Mouse (Mus musculus): Measurements from ENCODE around the gene Ccnd2. TPM values are rescaled to one million over a fixed set of nuclear protein-coding genes. Genes with fewer than 3 reads are reported as not detected.

Ccnd2 gene
- total RNA-seq (2021), result 100 to 1,000 TPM; 177 to 178 TPM
- long read RNA-seq, experiment 1, full-length matches to known transcripts, result 95 of 145 reads
- long read RNA-seq, experiment 1, partial matches to known transcripts, result 4 of 145 reads
- long read RNA-seq, experiment 1, other reads (novel, unspliced or antisense), result 46 of 145 reads
- long read RNA-seq, experiment 2, full-length matches to known transcripts, result 24 of 37 reads
- long read RNA-seq, experiment 2, partial matches to known transcripts, result 0 of 37 reads
- long read RNA-seq, experiment 2, other reads (novel, unspliced or antisense), result 13 of 37 reads

DNA sequence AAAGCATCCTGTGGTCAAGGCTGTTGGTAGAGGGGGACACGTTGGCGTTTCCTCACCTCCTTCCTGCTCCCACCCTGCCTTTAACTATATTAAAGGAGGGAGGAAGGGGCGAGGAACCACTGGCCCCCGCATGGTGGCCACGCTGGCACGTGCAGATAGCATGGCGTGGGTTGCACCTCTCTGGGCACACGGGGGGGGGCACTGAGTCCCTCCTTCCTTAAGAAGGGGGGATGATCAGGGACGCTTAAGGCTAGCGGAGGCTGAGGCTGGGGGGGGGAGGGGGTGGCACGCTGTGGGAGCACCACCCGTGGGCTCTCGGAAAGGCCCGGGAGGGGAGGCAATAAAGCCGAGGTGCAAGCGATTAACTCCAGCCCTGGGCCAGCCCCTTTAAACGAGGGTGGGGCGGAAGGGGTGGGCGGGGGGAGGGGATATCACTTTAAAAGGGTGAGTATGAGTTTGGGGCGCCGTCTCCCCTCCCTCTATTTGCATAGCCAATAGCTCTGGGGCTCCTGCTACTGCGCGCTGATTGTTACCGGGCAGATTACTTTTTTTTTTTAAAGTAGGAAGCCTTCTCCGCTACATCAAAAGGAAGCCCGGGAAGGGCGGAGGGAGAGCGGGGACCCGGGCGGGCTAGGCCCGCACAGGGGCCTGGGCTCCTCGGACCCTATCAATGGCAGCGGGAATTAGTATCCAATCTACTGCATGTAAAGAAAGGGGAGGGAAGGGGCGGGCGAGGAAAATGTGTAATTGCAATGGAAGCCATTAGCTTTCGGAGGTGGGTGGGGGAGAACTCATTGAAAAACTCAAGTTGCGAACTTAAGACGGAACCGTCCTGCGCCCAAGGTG, at the start of gene Ccnd2:
TSS of gene Ccnd2 (minus strand) at position 88 of the 846 bp plus-strand sequence.
- peak; percentile 83 for DNase-seq

DNA sequence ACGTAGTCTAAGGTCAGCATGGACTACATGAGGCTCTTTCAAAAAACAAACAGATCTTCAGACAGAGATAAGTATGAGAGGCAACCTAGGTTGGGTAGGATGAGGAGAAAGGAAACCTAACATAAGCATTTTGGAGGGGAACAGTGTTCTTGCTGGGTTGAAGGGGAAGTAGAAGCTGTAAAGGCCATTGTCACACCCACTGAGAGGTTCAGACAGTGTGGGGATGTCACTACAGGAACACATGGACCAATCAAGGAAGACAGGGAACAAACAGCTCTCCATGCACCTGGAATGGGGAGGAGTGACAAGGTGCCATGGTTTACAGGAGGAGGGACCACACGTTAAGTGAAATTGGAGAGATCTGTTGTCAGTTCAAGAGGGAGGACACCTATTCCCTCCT, 45.0 kb upstream of the Ccnd2 start:
- no peak for DNase-seq

DNA sequence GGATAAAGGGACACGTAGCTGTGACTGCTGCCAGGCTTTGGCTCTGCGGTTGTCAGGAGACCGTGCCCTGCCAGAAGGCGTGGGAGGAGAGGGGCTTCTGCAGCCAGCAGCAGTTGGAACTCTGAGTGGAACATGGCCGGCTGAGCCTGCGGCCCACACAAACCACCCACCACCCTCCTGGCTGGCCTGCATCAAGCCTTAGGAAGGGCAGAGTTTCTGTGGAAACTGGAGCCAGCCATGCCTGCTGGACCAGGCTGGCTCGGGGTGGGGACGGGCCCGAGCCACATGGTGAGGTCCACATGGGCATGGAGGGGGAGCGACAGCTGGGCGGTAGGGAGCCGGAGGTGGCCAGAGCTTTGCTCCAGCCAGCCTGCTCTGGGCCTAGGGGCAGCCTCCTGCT, 29.3 kb upstream of the Ccnd2 start:
- DNase-seq, result no peak

GRCm38 (mm10) chr6:127179056-127179759, 27.2 kb upstream of the Ccnd2 start:
- no peak for DNase-seq

- DNase-seq, result no peak
These were observed 26.0 kb upstream of the Ccnd2 start for GRCm38 (mm10) chr6:127177962-127178361.

- DNase-seq, result no peak
These were observed 25.4 kb upstream of the Ccnd2 start for GRCm38 (mm10) chr6:127177441-127177840.

- DNase-seq, result no peak
These were observed 20.5 kb upstream of the Ccnd2 start for GRCm38 (mm10) chr6:127172461-127172860.

DNA sequence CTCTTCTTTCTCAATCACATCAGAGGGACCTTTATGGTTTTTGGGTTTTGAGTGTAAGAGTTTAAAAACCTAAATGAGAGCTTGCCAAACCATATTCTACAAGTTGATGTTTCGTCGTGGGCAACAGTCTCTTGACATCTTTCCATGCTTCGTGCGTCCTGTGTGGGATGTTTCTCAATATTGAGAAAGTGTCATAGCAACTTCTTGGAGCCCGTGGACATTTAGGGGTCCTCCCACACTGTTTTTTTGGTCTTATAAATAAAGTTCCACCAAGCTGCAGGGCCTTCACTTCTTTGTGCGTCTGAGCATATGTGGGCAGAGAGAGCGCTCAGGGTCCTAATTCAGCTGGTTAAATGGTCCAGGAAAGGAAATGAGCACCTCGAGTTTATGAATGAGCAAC, 18.7 kb upstream of the Ccnd2 start:
- DNase-seq, result no peak

- no peak for DNase-seq
These were observed 13.7 kb upstream of the Ccnd2 start for GRCm38 (mm10) chr6:127165663-127166062.

DNA sequence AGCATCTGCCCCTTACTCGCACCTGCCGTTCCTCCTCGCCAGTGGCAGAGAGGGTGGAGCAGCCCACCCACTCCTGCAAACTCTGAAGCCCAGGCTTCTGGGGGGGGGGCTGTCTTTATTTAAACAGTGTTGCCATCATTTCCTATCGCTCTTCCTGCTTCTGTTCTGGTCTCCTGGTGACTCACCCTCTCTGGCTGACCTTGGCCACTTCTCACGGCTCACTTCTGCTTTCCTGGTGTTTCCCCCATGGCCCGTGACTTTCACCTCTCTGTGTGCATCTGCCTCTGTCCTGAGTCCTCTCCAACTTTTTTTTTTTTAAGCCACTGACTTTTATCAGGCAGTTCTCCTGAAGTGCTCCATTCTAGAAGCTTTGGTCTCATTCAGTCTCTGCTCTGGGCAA, 10.8 kb upstream of the Ccnd2 start:
- peak; percentile 67 for DNase-seq

- no peak for DNase-seq
These were observed 5.3 kb upstream of the Ccnd2 start for GRCm38 (mm10) chr6:127157321-127157720.

DNA sequence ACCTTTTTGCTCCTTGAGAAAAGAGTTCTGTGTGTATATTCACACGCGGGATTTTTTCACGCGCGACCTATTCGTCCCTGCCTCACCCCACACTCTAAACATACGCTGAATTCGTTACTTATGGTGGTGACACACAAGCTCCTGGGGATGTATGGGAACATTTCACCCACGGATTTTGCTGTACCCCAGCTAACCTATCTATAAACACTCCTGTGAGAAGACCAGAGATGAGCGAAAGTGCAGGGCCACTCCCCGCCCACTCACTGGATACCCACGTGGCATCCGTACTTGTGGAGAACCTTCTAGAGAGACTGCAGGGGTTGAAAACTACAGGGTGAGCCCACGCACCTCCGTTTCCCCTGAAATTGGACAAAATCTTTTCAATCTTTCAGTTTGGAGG, 3.5 kb upstream of the Ccnd2 start:
- DNase-seq, result peak; percentile 52

DNA sequence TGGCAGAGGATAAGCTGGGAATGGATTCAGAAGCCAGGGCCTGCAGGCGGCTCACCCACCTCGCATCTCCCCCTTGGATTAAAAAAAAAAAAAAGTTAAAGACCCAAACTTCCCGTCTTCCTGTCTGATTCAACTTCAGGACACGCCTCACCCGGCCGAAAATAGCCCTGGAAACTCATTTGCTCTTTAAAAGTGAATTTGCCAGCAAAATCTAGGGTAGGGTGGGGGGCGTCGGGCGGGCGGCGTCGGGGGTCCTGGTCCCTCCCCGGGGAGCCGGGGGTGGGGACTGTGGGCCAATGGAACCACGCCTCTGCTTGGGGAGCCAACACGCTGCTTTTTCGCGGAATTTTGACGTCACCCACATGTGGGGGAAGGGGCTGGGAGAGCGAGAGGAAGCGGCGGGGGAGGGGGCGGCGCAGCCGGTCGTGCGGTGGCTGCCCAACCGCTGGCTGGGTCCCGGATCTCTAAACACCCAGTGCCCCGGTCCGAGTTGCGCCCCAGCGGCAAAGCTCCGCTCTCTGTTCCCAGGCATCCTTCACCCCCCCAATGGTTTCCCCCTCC, 2.8 kb upstream of the Ccnd2 start:
- peak; percentile 84 for DNase-seq

- DNase-seq, result peak; percentile 35
These were observed 2.1 kb upstream of the Ccnd2 start for GRCm38 (mm10) chr6:127153972-127154707.

- peak; percentile 67 for DNase-seq
These were observed 1.4 kb upstream of the Ccnd2 start for GRCm38 (mm10) chr6:127153296-127153800.

DNA sequence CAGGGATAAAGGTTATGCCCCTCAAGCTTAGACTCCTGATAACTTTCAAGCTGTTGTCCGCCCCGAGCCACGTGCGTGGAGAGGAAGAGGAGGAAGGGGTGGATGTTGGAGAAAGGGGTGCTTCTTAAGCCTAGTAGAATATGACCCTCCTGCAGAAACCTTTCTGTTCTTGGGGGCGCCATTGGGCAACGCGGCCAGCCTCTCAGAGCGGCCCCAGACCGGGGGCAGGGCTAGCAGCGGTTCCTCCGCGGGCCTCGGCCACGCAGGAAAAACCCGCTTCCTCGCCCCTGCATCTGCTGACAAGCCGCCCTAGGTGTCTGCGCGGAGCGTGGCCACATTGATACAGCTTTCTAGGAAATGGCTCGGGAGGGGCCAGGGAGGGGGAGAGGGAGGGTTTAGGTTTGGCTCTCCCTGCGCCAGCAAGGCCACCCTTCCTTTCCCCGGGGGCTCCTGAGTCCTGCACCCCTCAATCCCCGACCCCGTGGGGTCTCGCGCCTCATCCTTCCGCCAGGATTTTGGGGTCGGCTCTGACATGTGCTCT, 358 bp downstream of the Ccnd2 start:
- DNase-seq, result peak; percentile 60

DNA sequence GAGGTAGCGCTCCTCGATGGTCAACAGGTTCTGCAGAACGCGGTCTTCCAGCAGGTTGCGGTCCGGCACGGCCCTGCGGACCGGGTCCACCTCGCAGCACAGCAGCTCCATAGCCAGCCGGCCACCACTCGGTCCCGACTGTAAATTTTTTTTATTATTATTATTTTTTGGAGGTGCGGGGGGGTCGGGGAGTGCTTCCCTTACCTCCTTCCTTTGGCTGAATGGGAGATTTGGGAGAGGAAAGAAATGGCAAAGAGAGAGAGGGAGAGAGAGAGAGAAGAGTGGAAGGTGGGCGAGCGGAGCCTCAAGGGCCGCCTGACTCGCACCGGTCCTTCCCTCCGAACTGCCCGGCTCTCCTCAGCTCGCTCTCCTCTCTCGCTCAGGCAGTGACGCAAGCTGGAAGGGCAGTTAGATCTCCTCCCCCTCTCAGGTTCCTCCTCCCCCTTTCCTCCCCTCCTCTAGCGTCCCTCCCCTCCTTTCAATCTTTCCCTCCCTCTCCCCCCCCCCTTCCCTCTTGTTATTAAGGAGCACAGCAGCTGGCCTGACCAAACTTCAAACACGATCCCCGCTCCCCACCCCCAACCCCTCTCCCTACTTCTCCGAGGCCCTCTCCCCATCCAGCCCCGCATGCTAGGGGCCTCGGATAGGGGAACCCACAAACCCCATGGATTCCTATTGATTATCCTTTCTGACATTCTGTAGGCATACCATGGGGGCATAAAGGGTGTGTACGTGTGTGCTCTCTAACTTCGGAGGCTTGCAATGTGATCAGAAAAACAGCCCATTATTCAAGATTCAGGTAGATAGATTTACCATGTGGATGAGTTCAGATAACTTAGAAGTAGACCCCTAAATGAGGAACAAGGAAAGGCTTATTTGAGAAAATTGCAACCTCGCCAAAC, 1.1 kb downstream of the Ccnd2 start:
- DNase-seq, result peak; percentile 90

- peak; percentile 62 for DNase-seq
These were observed 1.9 kb downstream of the Ccnd2 start for GRCm38 (mm10) chr6:127149944-127150662.

DNA sequence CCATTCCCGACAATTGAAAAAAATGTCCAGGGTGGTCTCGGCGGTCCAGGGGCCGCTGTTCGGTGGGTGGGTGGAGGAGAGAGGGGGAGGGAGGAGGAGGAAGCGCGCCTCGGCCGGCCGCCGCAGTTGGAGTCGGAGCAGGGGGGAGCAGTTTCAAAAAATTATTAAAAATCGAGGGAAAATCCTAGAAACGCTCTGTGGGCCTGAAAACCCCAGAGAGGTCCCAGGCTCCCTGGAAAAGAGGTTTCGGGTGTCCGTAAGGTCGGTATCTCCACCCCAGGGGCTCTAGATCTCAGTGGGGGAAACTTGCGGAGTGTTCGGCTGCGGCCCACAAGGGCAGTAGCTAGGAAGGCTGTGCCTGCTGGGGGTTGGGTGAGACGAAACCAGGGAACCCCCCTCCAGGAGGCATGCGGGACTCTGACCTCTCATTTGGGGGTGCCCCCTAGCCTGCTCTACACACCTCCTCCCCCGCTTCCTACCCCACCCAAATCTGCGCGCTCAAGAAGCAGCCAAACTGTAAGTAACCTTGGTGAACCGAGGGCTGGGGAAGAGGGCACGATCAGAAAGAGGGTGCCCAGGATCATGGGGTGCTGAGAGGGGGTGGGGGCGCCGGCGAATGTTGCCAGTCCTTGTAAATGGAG, 2.6 kb downstream of the Ccnd2 start:
- DNase-seq, result peak; percentile 69

Measured in adrenal gland, postnatal 10 days (tissue).